Mouse (Mus musculus): ENCODE measurements at regions not wholly inside any gene's neighbourhood (a gene's known extent, or its start where the extent isn't known, plus 50 kb on each side); places are given as distances from the start of the nearest gene placed in this dataset.

- no peak overlapping the region for H3K27ac ChIP-seq (ENCODE audit: low read depth, low read length)
- no peak overlapping the region for H3K4me3 ChIP-seq (ENCODE audit: low read depth, low read length)
- 73% methylated on average over 2 of the region's 2 CpGs for WGBS
- no peak for TF ChIP-seq CTCF (IDR thresholded peaks at IDR 0.05; ENCODE audit: low read depth)
- no peaks in the 10 kb centered on the region for H3K27me3 ChIP-seq (ENCODE audit: insufficient read depth, low read length)
- DNase-seq (no peak), ATAC-seq (no peak)
- H3K9ac ChIP-seq, result no peak overlapping the region
- H3K9me3 ChIP-seq (ENCODE audit: low read length), result no peaks in the 10 kb centered on the region
- H3K4me2 ChIP-seq (ENCODE audit: low read depth), result no peak overlapping the region
- H3K36me3 ChIP-seq (ENCODE audit: insufficient read depth), result no peaks in the 10 kb centered on the region
- H3K4me1 ChIP-seq (ENCODE audit: insufficient read depth), result no peaks in the 10 kb centered on the region
These were observed 63.0 kb downstream of the Kbtbd8 start for GRCm38 (mm10) chr6:95179993-95180392.

- no peak for TF ChIP-seq CTCF (IDR thresholded peaks at IDR 0.05; ENCODE audit: low read depth)
These were observed 65.2 kb downstream of the Kbtbd8 start for GRCm38 (mm10) chr6:95182238-95182637.

GRCm38 (mm10) chr6:95185074-95185931 lies 68.3 kb downstream of the Kbtbd8 start:
- peak; percentile 31 for DNase-seq
- Histone ChIP-seq H3K9me3 (ENCODE audit: low read length) (no peaks in the 10 kb centered on the region), H3K27me3 (ENCODE audit: insufficient read depth, low read length) (no peaks in the 10 kb centered on the region), H3K9ac (no peak overlapping the region), H3K4me2 (ENCODE audit: low read depth) (no peak overlapping the region), H3K4me1 (ENCODE audit: insufficient read depth) (no peaks in the 10 kb centered on the region), H3K27ac (ENCODE audit: low read depth, low read length) (no peak overlapping the region), H3K4me3 (ENCODE audit: low read depth, low read length) (no peak overlapping the region), H3K36me3 (ENCODE audit: insufficient read depth) (no peaks in the 10 kb centered on the region)
- 68% methylated on average over 7 of the region's 7 CpGs for WGBS
- ATAC-seq, result no peak
- TF ChIP-seq CTCF (IDR thresholded peaks at IDR 0.05; ENCODE audit: low read depth), result no peak

More at GRCm38 (mm10) chr6:95182238-95182637, 65.2 kb downstream of the Kbtbd8 start:
- DNase-seq, result no peak
- Histone ChIP-seq H3K9me3 (ENCODE audit: low read length) (no peaks in the 10 kb centered on the region), H3K4me3 (ENCODE audit: low read depth, low read length) (no peak overlapping the region), H3K4me1 (ENCODE audit: insufficient read depth) (no peaks in the 10 kb centered on the region), H3K36me3 (ENCODE audit: insufficient read depth) (no peaks in the 10 kb centered on the region), H3K4me2 (ENCODE audit: low read depth) (no peak overlapping the region), H3K27ac (ENCODE audit: low read depth, low read length) (no peak overlapping the region), H3K9ac (no peak overlapping the region), H3K27me3 (ENCODE audit: insufficient read depth, low read length) (no peaks in the 10 kb centered on the region)
- WGBS, result 44% methylated on average over 1 of the region's 1 CpGs
- ATAC-seq, result no peak

GRCm38 (mm10) chr6:95196631-95197030 lies 79.6 kb downstream of the Kbtbd8 start:
- H3K4me1 ChIP-seq (ENCODE audit: insufficient read depth), result no peaks in the 10 kb centered on the region
- H3K36me3 ChIP-seq (ENCODE audit: insufficient read depth), result no peaks in the 10 kb centered on the region
- H3K27me3 ChIP-seq (ENCODE audit: insufficient read depth, low read length), result no peaks in the 10 kb centered on the region
- DNase-seq (no peak), ATAC-seq (no peak)
- no peak overlapping the region for H3K4me3 ChIP-seq (ENCODE audit: low read depth, low read length)
- 61% methylated on average over 2 of the region's 2 CpGs for WGBS
- H3K9me3 ChIP-seq (ENCODE audit: low read length), result no peaks in the 10 kb centered on the region
- no peak for TF ChIP-seq CTCF (IDR thresholded peaks at IDR 0.05; ENCODE audit: low read depth)
- no peak overlapping the region for H3K27ac ChIP-seq (ENCODE audit: low read depth, low read length)
- no peak overlapping the region for H3K9ac ChIP-seq
- H3K4me2 ChIP-seq (ENCODE audit: low read depth), result no peak overlapping the region

GRCm38 (mm10) chr6:95198611-95199010 lies 81.6 kb downstream of the Kbtbd8 start:
- H3K4me2 ChIP-seq (ENCODE audit: low read depth), result no peak overlapping the region
- H3K27ac ChIP-seq (ENCODE audit: low read depth, low read length), result peak overlapping the region; percentile 62; the same call in 1 of the 2 replicates
- H3K9me3 ChIP-seq (ENCODE audit: low read length), result no peaks in the 10 kb centered on the region
- no peak overlapping the region for H3K4me3 ChIP-seq (ENCODE audit: low read depth, low read length)
- DNase-seq (peak; percentile 75), ATAC-seq (peak; percentile 83)
- TF ChIP-seq CTCF (IDR thresholded peaks at IDR 0.05; ENCODE audit: low read depth), result no peak
- 59% methylated on average over 6 of the region's 6 CpGs for WGBS
- H3K36me3 ChIP-seq (ENCODE audit: insufficient read depth), result no peaks in the 10 kb centered on the region
- H3K4me1 ChIP-seq (ENCODE audit: insufficient read depth), result peaks cover 10% of the 10 kb centered on the region
- no peak overlapping the region for H3K9ac ChIP-seq
- no peaks in the 10 kb centered on the region for H3K27me3 ChIP-seq (ENCODE audit: insufficient read depth, low read length)

GRCm38 (mm10) chr6:95202291-95202790 lies 85.3 kb downstream of the Kbtbd8 start:
- Histone ChIP-seq H3K9ac (no peak overlapping the region), H3K36me3 (ENCODE audit: insufficient read depth) (no peaks in the 10 kb centered on the region), H3K27me3 (ENCODE audit: insufficient read depth, low read length) (no peaks in the 10 kb centered on the region), H3K4me2 (ENCODE audit: low read depth) (peak overlapping the region; percentile 39), H3K4me3 (ENCODE audit: low read depth, low read length) (peak overlapping the region; percentile 11; the same call in 1 of the 2 replicates), H3K27ac (ENCODE audit: low read depth, low read length) (no peak overlapping the region), H3K4me1 (ENCODE audit: insufficient read depth) (peaks cover 10% of the 10 kb centered on the region), H3K9me3 (ENCODE audit: low read length) (no peaks in the 10 kb centered on the region)
- TF ChIP-seq CTCF (IDR thresholded peaks at IDR 0.05; ENCODE audit: low read depth), result no peak
- 6% methylated on average over 6 of the region's 6 CpGs for WGBS
- ATAC-seq, result peak; percentile 69
- DNase-seq, result peak; percentile 45

- peak; percentile 38 for DNase-seq
- no peak overlapping the region for H3K9ac ChIP-seq
These were observed 85.9 kb downstream of the Kbtbd8 start for GRCm38 (mm10) chr6:95202978-95203377.

More at GRCm38 (mm10) chr6:95202978-95203377, 85.9 kb downstream of the Kbtbd8 start:
- no peaks in the 10 kb centered on the region for H3K36me3 ChIP-seq (ENCODE audit: insufficient read depth)
- H3K4me3 ChIP-seq (ENCODE audit: low read depth, low read length), result peak overlapping the region; percentile 11; the same call in 1 of the 2 replicates
- no peaks in the 10 kb centered on the region for H3K9me3 ChIP-seq (ENCODE audit: low read length)
- peak overlapping the region; percentile 39 for H3K4me2 ChIP-seq (ENCODE audit: low read depth)
- peaks cover 10% of the 10 kb centered on the region for H3K4me1 ChIP-seq (ENCODE audit: insufficient read depth)
- H3K27ac ChIP-seq (ENCODE audit: low read depth, low read length), result no peak overlapping the region
- ATAC-seq, result peak; percentile 47; the same call in 1 of the 2 replicates
- 11% methylated on average over 9 of the region's 9 CpGs for WGBS
- H3K27me3 ChIP-seq (ENCODE audit: insufficient read depth, low read length), result no peaks in the 10 kb centered on the region
- TF ChIP-seq CTCF (IDR thresholded peaks at IDR 0.05; ENCODE audit: low read depth), result no peak
